Mouse (Mus musculus) neural tube, embryonic 15.5 days (tissue): ENCODE data around the gene Tpk1. TPM values are rescaled to one million over a fixed set of nuclear protein-coding genes. Genes with fewer than 3 reads are reported as not detected.

Experiments used
- ATAC-seq: fragments of 200-750 bp; cut with Nextera tagmentation; 2 replicates; pipeline ENCODE4 v1.8.0; 2017; ENCODE audit warnings: mild to moderate bottlenecking, moderate TSS enrichment, moderate library complexity; ENCODE audit not compliant: low FRiP score
- H3K27ac ChIP-seq: fragments of 300-500 bp; sonication (generic); replicated peaks from 2 replicates; pipeline ENCODE4 v1.5.1; 2015; ENCODE audit warnings: mild to moderate bottlenecking, inconsistent platforms
- H3K27me3 ChIP-seq: fragments of 300-500 bp; sonication (generic); replicated peaks from 2 replicates; pipeline ENCODE4 v1.6.1; 2015; ENCODE audit warnings: inconsistent platforms
- H3K36me3 ChIP-seq: fragments of 300-500 bp; sonication (generic); 2 replicates; pipeline ENCODE4 v1.6.1; 2015; ENCODE audit warnings: inconsistent platforms
- H3K4me1 ChIP-seq: fragments of 300-500 bp; sonication (generic); 2 replicates; pipeline ENCODE4 v1.6.1; 2015; ENCODE audit warnings: inconsistent platforms
- H3K4me2 ChIP-seq: fragments of 300-500 bp; sonication (generic); 2 replicates; pipeline ENCODE4 v1.6.1; 2015; ENCODE audit warnings: inconsistent platforms, mild to moderate bottlenecking, moderate library complexity
- H3K4me3 ChIP-seq: fragments of 300-500 bp; sonication (generic); replicated peaks from 2 replicates; pipeline ENCODE4 v1.5.1; 2015; ENCODE audit warnings: mild to moderate bottlenecking, inconsistent platforms
- H3K9ac ChIP-seq: fragments of 300-500 bp; sonication (generic); replicated peaks from 2 replicates; pipeline ENCODE4 v1.6.1; 2015; ENCODE audit warnings: mild to moderate bottlenecking, inconsistent platforms
- H3K9me3 ChIP-seq: fragments of 300-500 bp; sonication (generic); replicated peaks from 2 replicates; pipeline ENCODE4 v1.6.1; 2016; ENCODE audit warnings: inconsistent platforms
- WGBS: fragments of 180-500 bp; shearing (Covaris S2); methylation state at CpG from one replicate; pipeline ENCODE4 v1.1.7; 2015; ENCODE audit warnings: mixed read lengths; 5-methylcytosine and 5-hydroxymethylcytosine counted together
- polyA plus RNA-seq: library from polyadenylated mRNA; unstranded; fragments of >200 nt; fragmentation: Nextera tagmentation; extraction: Ambion mirVana; gene quantifications from 2 replicates; pipeline ENCODE4 v1.2.1, GENCODE M21; 2015

The Tpk1 gene
- polyA plus RNA-seq, 1 experiment from 2014 or later = 4.7 TPM

DNA sequence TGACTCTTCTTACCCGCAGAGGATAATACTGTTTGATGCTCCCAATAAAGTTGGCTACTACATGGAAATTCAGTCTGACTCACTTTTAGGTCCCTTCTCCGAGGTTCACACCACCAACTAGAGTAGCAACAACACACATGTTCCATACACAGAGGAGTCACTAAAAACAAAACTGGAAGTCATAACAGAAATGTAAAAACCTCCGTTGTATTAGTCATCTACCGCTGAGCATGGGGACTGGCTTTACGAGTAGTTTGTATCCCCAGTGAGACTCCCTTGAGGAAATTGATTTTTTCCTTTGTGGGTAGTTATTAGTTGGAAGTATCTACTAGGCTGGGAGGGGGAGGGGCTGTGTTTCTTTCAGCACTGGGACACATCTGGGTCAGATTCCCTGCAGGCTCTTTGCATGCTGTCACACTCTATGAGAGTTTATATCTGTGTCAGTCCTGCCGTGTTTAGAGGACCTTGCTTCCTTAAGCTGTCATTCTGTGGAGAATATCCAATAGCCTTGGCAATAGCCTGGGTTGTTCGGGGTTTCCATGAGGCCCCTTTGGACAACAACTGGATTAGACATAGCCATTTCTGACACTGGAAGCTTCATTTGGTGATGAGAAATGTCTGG lies 245.6 kb downstream of the Tpk1 start:
- Histone ChIP-seq H3K4me1 (no peaks in the 10 kb centered on the region), H3K36me3 (no peaks in the 10 kb centered on the region), H3K4me3 (no peak overlapping the region), H3K27me3 (no peaks in the 10 kb centered on the region), H3K27ac (no peak overlapping the region), H3K9ac (no peak overlapping the region), H3K4me2 (no peak overlapping the region), H3K9me3 (no peaks in the 10 kb centered on the region)
- 66% methylated on average over 7 of the region's 7 CpGs for WGBS
- ATAC-seq = no peak

DNA sequence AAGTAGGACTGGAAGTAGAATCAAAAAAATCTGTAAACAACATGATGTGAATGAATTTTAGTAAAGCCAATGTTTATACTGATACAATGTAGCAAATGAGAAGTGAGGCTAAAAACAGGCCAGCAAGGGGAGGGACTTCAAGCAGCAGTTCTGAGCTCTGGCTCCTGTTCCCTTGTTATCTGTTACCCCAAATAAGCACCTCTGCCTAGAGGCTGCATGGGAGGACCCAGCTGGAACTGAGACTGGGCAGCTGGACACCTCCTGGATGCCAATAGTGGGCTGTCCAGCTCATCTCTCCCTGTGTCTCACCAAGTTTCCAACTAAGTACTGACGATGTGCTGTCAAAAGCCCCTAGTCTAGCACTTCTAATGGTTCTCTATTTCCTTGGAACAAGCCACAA lies 257.1 kb downstream of the Tpk1 start:
- Histone ChIP-seq H3K4me3 (no peak overlapping the region), H3K9me3 (no peaks in the 10 kb centered on the region), H3K27me3 (no peaks in the 10 kb centered on the region), H3K27ac (no peak overlapping the region), H3K4me1 (no peaks in the 10 kb centered on the region), H3K9ac (no peak overlapping the region), H3K36me3 (no peaks in the 10 kb centered on the region), H3K4me2 (no peak overlapping the region)
- 92% methylated on average over 1 of the region's 1 CpGs for WGBS
- no peak for ATAC-seq

DNA sequence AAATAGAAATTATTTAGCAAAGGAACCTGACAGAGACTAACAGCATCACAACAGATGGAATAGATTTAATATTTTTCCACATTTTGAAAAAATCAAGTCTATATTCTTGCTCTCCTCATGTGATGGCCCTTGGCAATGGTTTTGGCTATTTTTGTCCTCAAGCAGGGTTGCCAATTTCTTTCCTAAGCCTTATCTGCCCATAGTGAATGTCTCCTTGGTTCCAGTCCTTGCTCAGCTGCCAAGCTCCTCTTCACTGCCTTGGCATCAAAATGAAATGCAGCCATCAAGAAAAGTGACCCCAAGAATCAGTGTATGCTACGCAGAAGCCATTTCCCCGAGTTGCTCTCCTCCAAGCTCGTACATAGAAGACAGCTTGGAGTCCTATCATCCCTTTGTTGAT lies 263.0 kb downstream of the Tpk1 start:
- H3K4me1 ChIP-seq = no peaks in the 10 kb centered on the region
- no peaks in the 10 kb centered on the region for H3K27me3 ChIP-seq
- no peak overlapping the region for H3K4me2 ChIP-seq
- 84% methylated on average over 3 of the region's 3 CpGs for WGBS
- ATAC-seq = no peak
- H3K27ac ChIP-seq = no peak overlapping the region
- H3K9me3 ChIP-seq = no peaks in the 10 kb centered on the region
- no peak overlapping the region for H3K4me3 ChIP-seq
- H3K9ac ChIP-seq = no peak overlapping the region
- H3K36me3 ChIP-seq = no peaks in the 10 kb centered on the region

DNA sequence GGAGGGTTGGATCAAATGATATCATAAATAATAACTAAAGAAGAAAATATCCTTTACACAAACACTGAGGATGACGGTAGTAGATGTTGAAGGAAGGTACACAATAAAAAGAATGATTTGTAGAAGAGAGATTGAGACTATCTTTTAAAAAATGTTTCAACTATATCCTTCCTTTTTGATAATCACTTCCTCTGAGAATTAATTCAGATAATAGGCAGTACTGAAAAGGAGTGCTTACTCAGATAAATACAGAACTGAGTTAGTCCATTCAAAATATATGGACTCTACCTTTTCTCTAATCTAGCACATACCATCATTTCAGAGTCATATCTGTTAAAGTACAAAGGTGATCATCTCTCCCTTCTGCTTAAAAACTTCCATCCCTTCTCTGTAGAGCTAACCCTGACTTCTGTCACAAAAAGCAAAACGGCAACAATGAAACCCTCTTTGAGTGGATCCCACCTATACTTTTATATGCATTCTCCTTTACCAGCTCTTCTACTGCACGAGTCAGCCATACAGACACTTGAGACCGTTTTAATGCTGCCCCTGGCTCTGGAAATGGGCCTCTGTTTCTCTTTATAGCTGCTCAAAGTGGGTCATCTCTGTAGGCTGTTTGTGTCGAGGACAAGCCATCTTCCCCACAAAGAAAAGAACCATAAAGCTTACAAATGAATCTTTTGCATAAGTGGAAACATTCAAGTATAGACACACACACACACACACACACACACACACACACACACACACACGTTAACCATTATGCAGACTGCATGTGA lies 263.7 kb downstream of the Tpk1 start:
- H3K4me2 ChIP-seq = no peak overlapping the region
- no peaks in the 10 kb centered on the region for H3K27me3 ChIP-seq
- no peaks in the 10 kb centered on the region for H3K9me3 ChIP-seq
- no peak overlapping the region for H3K9ac ChIP-seq
- ATAC-seq = no peak
- no peak overlapping the region for H3K4me3 ChIP-seq
- H3K27ac ChIP-seq = no peak overlapping the region
- no peaks in the 10 kb centered on the region for H3K36me3 ChIP-seq
- 76% methylated on average over 6 of the region's 6 CpGs for WGBS
- no peaks in the 10 kb centered on the region for H3K4me1 ChIP-seq

DNA sequence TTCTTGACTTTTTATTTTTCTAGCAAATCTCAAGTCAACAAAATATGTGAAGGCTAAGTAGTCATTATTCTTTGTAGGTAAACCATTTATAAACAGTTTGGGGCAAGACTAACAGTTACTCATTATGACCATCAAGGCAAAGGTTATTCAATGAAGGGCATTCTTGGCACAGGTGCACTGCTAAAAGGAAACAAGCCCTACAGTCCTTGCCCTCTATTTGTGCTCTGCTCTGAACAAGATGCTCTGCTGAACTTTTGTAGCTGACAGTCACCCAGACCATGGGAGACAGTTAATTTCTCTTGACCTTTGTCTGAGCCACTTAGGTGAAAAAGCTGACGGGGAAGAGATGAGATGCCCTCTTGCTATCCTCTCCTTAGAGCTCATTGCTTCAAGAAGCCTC lies 269.7 kb downstream of the Tpk1 start:
- H3K36me3 ChIP-seq = no peaks in the 10 kb centered on the region
- H3K4me1 ChIP-seq = no peaks in the 10 kb centered on the region
- H3K27ac ChIP-seq = no peak overlapping the region
- no peak overlapping the region for H3K4me2 ChIP-seq
- H3K9me3 ChIP-seq = no peaks in the 10 kb centered on the region
- no peak overlapping the region for H3K4me3 ChIP-seq
- no peaks in the 10 kb centered on the region for H3K27me3 ChIP-seq
- no peak overlapping the region for H3K9ac ChIP-seq
- no peak for ATAC-seq
- 85% methylated on average over 1 of the region's 1 CpGs for WGBS

DNA sequence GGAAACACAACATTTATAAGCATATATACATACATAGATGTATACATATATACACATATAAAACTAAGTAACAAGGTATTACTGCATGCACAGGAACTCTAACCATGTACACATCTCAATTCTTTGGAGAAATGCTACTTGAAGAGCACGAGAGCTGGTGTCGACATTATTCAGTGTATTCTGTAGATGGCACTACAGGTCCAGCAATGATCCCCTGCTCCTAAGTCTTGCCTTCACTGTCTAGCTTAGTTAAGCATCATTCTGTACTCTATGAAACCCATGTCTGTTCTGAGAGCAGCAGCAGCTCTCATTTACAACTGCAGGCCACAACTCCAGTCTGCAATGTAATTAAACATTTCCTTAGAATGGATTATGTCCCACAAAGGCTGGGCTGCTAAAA lies 270.5 kb downstream of the Tpk1 start:
- no peak overlapping the region for H3K4me2 ChIP-seq
- H3K9me3 ChIP-seq = no peaks in the 10 kb centered on the region
- peak; percentile 88 for ATAC-seq
- no peaks in the 10 kb centered on the region for H3K36me3 ChIP-seq
- no peak overlapping the region for H3K4me3 ChIP-seq
- WGBS = 71% methylated on average over 2 of the region's 2 CpGs
- no peak overlapping the region for H3K27ac ChIP-seq
- no peak overlapping the region for H3K9ac ChIP-seq
- no peaks in the 10 kb centered on the region for H3K4me1 ChIP-seq
- no peaks in the 10 kb centered on the region for H3K27me3 ChIP-seq

DNA sequence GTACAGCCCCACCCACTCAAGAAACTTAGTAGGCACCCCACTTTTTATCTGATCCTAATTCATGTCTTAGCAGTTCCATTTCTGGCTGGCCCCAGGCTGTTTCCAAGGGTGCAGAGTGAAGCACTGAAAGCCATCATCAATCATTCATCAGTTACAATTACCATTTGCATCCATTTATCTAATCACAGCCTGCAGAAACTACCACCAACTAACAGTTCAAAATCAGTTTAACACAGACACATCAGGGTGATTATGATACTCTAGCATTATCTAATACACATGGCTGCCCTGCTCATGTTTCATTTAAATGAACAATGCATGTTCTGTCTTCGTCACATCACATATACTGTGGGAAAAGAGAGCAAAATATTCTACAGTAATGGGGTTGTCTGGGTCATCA lies 274.7 kb downstream of the Tpk1 start:
- Histone ChIP-seq H3K27ac (no peak overlapping the region), H3K9me3 (no peaks in the 10 kb centered on the region), H3K4me2 (no peak overlapping the region), H3K9ac (no peak overlapping the region), H3K27me3 (no peaks in the 10 kb centered on the region), H3K4me3 (no peak overlapping the region), H3K36me3 (no peaks in the 10 kb centered on the region), H3K4me1 (0 out of 2 replicates have a peak, but pooled peaks cover 3% of the 10 kb centered on the region)
- WGBS = 72% methylated on average over 1 of the region's 1 CpGs
- no peak for ATAC-seq

DNA sequence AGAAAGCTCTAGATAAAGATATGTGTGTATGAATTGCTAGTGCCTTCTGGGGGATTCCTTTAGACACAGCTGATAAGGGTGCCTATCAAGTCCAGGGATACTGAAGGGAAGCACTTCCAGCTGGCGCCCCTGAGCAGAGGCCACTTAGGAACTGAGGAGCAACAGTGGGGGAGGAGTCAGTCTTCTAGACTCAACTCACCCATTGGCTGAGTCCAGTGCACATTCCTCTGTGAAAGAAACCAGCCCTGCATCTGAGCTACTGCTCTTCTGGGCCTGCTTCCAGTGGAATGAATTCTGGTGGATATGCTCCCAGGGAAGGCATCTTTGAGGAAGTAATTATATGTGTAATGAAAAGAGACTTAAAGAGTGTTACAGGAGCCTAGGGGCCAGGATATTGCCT lies 278.8 kb downstream of the Tpk1 start:
- Histone ChIP-seq H3K4me1 (0 out of 2 replicates have a peak, but pooled peaks cover 3% of the 10 kb centered on the region), H3K36me3 (no peaks in the 10 kb centered on the region), H3K9ac (no peak overlapping the region), H3K9me3 (no peaks in the 10 kb centered on the region), H3K27ac (no peak overlapping the region), H3K4me3 (no peak overlapping the region), H3K27me3 (no peaks in the 10 kb centered on the region), H3K4me2 (no peak overlapping the region)
- 28% methylated on average over 1 of the region's 1 CpGs for WGBS
- peak; percentile 66; the same call in 1 of the 2 replicates for ATAC-seq

DNA sequence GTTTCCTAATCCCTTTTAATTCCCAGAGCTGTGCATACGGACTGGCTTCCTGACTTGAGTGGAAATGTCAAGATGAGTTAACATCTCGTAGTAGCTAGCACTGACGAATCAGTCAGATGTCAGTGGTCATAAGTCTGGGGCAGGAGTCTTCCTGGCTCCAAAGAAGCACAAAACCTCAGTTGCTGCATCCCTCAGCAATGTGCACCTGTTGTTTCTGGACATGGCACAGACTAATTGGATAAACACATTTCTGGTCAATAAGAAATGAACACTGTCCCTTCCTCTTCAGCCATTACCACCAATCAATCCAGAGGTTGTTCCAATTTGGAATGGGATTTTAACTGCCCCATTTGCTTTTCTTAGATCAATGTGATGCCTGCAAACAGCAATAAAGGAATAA lies 281.2 kb downstream of the Tpk1 start:
- H3K4me3 ChIP-seq = no peak overlapping the region
- H3K27ac ChIP-seq = no peak overlapping the region
- H3K4me1 ChIP-seq = 0 out of 2 replicates have a peak, but pooled peaks cover 3% of the 10 kb centered on the region
- no peaks in the 10 kb centered on the region for H3K27me3 ChIP-seq
- no peak overlapping the region for H3K4me2 ChIP-seq
- no peak overlapping the region for H3K9ac ChIP-seq
- no peaks in the 10 kb centered on the region for H3K36me3 ChIP-seq
- ATAC-seq = no peak
- WGBS = 69% methylated on average over 3 of the region's 3 CpGs
- no peaks in the 10 kb centered on the region for H3K9me3 ChIP-seq

DNA sequence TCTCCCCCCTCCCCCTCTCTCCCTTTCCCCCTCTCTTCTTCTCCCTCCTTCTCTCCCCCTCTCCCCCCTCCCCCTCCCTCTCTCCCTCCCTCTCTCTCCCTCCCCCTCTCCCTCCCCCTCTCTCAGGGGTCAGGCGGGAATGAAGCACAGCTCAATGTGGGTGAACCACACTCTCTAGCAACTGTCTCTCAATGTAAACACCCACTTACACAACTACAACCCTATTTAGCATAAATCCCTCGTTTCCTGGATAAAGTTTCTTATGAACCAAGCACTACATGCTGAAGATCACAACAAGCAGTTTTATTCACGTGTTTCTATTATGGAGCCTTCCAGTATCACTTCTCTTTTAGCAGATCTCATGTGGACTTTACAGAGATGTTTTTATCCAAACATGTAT lies 281.8 kb downstream of the Tpk1 start:
- Histone ChIP-seq H3K9me3 (no peaks in the 10 kb centered on the region), H3K4me2 (no peak overlapping the region), H3K27me3 (no peaks in the 10 kb centered on the region), H3K9ac (no peak overlapping the region), H3K4me1 (0 out of 2 replicates have a peak, but pooled peaks cover 3% of the 10 kb centered on the region), H3K4me3 (no peak overlapping the region), H3K36me3 (no peaks in the 10 kb centered on the region), H3K27ac (no peak overlapping the region)
- WGBS = 69% methylated on average over 3 of the region's 3 CpGs
- ATAC-seq = no peak

DNA sequence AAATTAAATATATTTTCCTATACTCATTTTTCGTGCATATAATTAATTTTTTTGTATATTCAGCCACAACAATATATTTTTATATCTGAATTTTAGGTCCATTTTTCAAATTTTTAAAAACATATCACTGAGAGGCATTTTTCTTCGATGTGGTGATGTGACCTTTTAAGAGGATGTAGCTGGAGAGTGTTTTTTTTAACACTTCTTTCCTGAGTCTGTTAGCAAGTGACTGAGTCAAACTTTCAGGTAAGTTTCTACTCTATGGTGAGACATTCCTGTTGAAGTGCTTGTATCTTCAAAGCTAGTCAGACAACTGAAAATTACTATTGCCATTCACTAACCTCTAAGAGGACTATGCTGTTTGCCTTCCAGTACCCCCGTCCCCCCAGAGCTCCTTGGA lies 283.3 kb downstream of the Tpk1 start:
- ATAC-seq = no peak
- H3K9ac ChIP-seq = no peak overlapping the region
- H3K27me3 ChIP-seq = no peaks in the 10 kb centered on the region
- H3K27ac ChIP-seq = no peak overlapping the region
- WGBS = 91% methylated on average over 3 of the region's 3 CpGs
- no peaks in the 10 kb centered on the region for H3K36me3 ChIP-seq
- H3K4me2 ChIP-seq = no peak overlapping the region
- H3K4me1 ChIP-seq = 0 out of 2 replicates have a peak, but pooled peaks cover 3% of the 10 kb centered on the region
- no peaks in the 10 kb centered on the region for H3K9me3 ChIP-seq
- H3K4me3 ChIP-seq = no peak overlapping the region

DNA sequence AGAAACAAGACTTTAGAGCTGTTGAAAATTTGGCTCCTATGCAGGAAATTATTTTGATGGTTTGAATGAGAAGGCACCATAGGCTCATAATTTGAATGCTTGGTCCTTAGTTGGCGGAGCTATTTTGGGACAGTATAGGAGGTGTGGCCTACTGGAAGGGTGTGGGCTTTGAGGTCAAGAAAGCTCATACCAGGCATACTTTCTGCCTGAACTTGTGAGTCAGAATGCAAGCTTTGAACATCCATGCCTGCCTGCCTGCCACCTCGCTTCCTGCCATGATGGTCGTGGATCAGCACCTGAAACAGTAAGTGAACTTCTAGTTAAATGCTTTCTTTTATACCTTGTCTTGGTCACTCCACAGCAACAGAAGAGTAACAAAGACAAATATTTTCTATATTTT lies 283.8 kb downstream of the Tpk1 start:
- no peak for ATAC-seq
- 0 out of 2 replicates have a peak, but pooled peaks cover 2% of the 10 kb centered on the region for H3K4me1 ChIP-seq
- no peak overlapping the region for H3K27ac ChIP-seq
- H3K9ac ChIP-seq = no peak overlapping the region
- H3K27me3 ChIP-seq = no peaks in the 10 kb centered on the region
- 92% methylated on average over 3 of the region's 3 CpGs for WGBS
- no peaks in the 10 kb centered on the region for H3K9me3 ChIP-seq
- no peak overlapping the region for H3K4me2 ChIP-seq
- no peak overlapping the region for H3K4me3 ChIP-seq
- no peaks in the 10 kb centered on the region for H3K36me3 ChIP-seq
